Mouse (Mus musculus) limb, embryonic 10.5 days (tissue): ENCODE measurements around the gene Ifi203. TPM values are rescaled to one million over a fixed set of nuclear protein-coding genes. Genes with fewer than 3 reads are reported as not detected.
"Not testable (repeated sequence)": the region's sequence is repeated elsewhere in the genome, so short reads cannot be mapped to it uniquely, and the experiment has no call there.

ENCODE experiments used
- DNase-seq: peaks from one replicate; pipeline ENCODE4 v3.0.0-alpha.2; 2017; ENCODE audit warnings: low spot score
- H3K27ac ChIP-seq: fragments of 300-500 bp; sonication (generic); 2 replicates; pipeline ENCODE4 v1.5.1; 2016; ENCODE audit warnings: mild to moderate bottlenecking
- H3K27me3 ChIP-seq: fragments of 300-500 bp; sonication (generic); 2 replicates; pipeline ENCODE4 v1.6.1; 2016; ENCODE audit warnings: low read depth, mild to moderate bottlenecking; ENCODE audit not compliant: poor library complexity, severe bottlenecking
- H3K36me3 ChIP-seq: fragments of 300-500 bp; sonication (generic); 2 replicates; pipeline ENCODE4 v1.6.1; 2016; ENCODE audit warnings: mild to moderate bottlenecking, moderate library complexity
- H3K4me1 ChIP-seq: fragments of 300-500 bp; sonication (generic); 2 replicates; pipeline ENCODE4 v1.6.1; 2016
- H3K4me3 ChIP-seq: fragments of 300-500 bp; sonication (generic); 2 replicates; pipeline ENCODE4 v1.5.1; 2016; ENCODE audit warnings: mild to moderate bottlenecking, moderate library complexity
- H3K9me3 ChIP-seq: fragments of 300-500 bp; sonication (generic); replicated peaks from 2 replicates; pipeline ENCODE4 v1.6.1; 2016; ENCODE audit warnings: mild to moderate bottlenecking
- WGBS: fragments of 180-500 bp; shearing (Covaris S2); methylation state at CpG from one replicate; pipeline ENCODE4 v1.1.7; 2016; 5-methylcytosine and 5-hydroxymethylcytosine counted together
- polyA plus RNA-seq: library from polyadenylated mRNA; unstranded; fragments of >200 nt; fragmentation: Nextera tagmentation; extraction: Ambion mirVana; gene quantifications from 2 replicates; pipeline ENCODE4 v1.2.1, GENCODE M21; 2016

The Ifi203 gene
- polyA plus RNA-seq, 1 experiment from 2014 or later, result not detected

DNA sequence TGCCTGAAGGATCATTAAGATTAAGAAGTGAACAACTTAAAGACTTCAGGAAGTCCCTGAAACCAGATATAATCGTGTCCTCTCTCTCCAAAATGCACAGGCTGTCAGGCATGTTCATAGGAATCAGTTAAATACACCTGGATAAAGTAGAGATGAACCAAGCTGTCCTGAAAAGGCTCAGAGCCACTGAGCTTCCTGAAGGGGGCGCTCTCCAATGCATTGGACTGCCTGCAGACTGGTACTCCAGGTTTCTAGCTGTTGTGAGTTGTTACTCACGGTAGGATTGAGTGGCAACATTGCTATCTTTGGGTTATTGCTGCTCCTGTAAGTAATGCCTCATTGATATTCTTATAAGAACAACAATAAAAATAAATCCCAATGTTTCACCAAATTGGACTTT, 23.2 kb downstream of the Ifi203 start:
- not testable (repeated sequence) for H3K4me3 ChIP-seq, H3K4me1 ChIP-seq, DNase-seq, H3K9me3 ChIP-seq, H3K36me3 ChIP-seq, H3K27me3 ChIP-seq, H3K27ac ChIP-seq
- 55% methylated on average over 3 of the region's 3 CpGs for WGBS

DNA sequence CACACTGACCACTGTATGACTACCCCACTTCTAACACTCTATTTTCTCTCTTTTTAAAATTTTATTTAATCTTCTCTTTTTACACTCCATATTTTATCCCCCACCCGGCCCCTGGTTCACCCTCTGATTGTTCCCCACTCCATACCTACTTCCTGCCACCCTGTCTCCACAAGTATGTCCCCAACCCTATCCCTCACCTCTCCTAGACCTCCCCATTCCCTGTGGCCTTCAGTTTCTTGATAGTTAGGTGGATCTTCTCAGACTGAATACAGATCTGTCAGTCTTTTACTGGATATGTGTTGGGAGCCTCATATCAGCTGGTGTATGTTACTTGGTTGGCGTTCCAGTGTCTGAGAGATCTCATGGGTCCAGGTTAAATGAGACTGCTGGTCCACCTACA, 27.9 kb downstream of the Ifi203 start:
- no peak overlapping the region for H3K4me3 ChIP-seq
- no peaks in the 10 kb centered on the region for H3K27me3 ChIP-seq
- 83% methylated on average over 2 of the region's 2 CpGs for WGBS
- no peak overlapping the region for H3K27ac ChIP-seq
- no peak for DNase-seq
- no peaks in the 10 kb centered on the region for H3K4me1 ChIP-seq
- no peaks in the 10 kb centered on the region for H3K36me3 ChIP-seq
- H3K9me3 ChIP-seq, result no peaks in the 10 kb centered on the region

DNA sequence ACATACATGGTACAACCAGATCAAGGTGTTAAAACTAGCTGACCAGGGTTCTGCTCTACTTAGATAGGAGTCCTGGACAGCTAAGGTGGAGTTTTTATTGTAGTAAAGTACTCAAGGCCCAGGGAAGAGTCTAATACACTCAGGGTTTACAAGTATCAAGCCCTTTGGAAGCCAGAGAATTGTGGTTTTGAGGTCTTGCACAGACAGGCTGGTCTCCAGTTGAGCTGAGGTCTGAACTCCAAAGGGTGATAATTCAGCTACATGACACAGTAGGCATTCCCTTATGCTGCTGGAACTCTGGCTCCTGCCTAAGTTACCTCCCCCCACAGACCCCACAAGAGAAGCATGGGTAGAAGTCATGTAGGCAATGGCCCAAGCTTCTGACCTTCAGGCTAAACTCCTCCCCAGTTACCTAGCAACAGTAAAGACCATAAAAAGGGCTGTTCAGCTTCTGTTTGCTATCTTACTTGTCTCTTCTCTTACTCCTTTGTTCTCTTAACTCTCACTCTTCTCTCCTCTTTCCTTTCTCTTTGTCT, 29.1 kb downstream of the Ifi203 start:
- H3K27me3 ChIP-seq, H3K36me3 ChIP-seq, H3K9me3 ChIP-seq, H3K27ac ChIP-seq, H3K4me1 ChIP-seq, DNase-seq, H3K4me3 ChIP-seq: not testable (repeated sequence)

- WGBS, result 87% methylated on average over 6 of the region's 6 CpGs
- not testable (repeated sequence) for DNase-seq, H3K9me3 ChIP-seq, H3K4me1 ChIP-seq, H3K27ac ChIP-seq, H3K36me3 ChIP-seq, H3K27me3 ChIP-seq, H3K4me3 ChIP-seq
These were observed 29.8 kb downstream of the Ifi203 start, which contains the start of gene Ifi211 for GRCm38 (mm10) chr1:173912548-173913255. TSS of gene Ifi211 (minus strand) at chr1:173913046.

DNA sequence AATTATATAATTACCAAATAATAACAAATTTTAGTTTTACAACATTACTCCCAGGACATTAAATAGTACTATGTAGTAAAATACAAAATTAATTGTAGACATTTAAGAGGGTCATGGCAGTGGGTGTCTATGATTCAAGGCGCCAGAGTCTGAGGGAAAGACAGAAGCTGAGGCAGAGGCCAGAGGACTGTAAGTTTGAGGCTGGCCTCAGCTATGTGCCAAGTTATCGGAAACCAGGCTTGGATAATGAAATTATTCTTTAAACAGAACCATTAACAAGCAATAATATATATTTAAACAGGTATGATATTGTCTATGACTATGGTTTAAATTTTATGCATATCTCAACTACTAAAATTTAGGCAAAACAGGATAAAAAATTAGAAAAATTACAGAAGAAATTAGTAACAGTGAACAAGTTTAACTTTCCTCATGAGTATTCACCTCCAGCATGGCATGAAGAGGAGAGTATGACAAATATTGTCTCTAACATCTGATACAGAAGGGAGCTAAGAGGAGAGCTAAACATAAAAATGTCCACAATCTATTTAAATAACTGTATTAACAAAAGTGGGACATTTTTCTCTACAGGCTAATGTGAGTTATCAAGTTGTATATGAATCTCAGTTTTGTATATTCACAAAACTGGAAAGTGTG, 30.5 kb downstream of the Ifi203 start:
- Histone ChIP-seq H3K27ac (no peak overlapping the region), H3K4me3 (no peak overlapping the region), H3K4me1 (no peaks in the 10 kb centered on the region), H3K27me3 (no peaks in the 10 kb centered on the region), H3K9me3 (no peaks in the 10 kb centered on the region), H3K36me3 (no peaks in the 10 kb centered on the region)
- no peak for DNase-seq
- WGBS, result 91% methylated on average over 2 of the region's 2 CpGs

DNA sequence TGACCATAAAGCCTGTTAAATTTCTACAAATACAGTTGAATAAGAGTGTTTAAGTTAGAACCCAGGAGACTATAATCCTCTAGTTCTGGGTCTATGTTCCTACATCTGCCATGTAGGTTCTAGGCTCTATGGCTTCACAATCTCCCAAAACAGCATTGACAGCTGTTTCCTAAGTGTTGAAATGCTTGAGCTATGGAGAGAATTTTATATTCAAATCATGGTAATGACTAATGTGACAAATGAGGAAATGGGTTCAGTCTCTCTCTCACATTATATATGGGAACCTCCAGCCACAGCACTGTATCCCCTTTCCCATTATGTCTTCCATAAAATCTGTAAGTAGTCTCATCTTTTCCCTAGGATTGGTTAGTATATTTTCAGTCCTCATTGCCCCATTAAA, 34.1 kb downstream of the Ifi203 start:
- not testable (repeated sequence) for DNase-seq, H3K27ac ChIP-seq, H3K4me3 ChIP-seq, H3K27me3 ChIP-seq, H3K36me3 ChIP-seq, H3K4me1 ChIP-seq, H3K9me3 ChIP-seq

DNA sequence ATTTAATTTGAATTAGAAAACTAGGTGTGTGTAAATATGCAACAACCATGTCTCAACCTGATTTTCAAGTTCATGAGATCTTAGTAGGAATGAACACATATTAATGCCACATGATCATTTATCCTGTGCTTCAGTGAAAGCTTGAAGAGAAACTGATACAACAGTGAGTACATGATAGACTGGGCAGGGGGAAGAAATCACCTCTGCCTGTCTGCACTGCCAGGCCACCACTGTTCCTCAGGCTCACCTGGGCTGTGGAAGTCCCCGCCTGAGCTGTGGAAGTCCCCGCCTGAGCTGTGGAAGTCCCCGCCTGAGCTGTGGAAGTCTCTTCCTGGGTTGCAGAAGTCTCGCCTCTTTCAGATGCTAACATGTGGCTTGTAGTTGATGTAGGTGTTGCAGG, 36.6 kb downstream of the Ifi203 start:
- DNase-seq, H3K4me1 ChIP-seq, H3K27me3 ChIP-seq, H3K27ac ChIP-seq, H3K4me3 ChIP-seq, H3K9me3 ChIP-seq, H3K36me3 ChIP-seq: not testable (repeated sequence)
- WGBS, result 85% methylated on average over 4 of the region's 4 CpGs

DNA sequence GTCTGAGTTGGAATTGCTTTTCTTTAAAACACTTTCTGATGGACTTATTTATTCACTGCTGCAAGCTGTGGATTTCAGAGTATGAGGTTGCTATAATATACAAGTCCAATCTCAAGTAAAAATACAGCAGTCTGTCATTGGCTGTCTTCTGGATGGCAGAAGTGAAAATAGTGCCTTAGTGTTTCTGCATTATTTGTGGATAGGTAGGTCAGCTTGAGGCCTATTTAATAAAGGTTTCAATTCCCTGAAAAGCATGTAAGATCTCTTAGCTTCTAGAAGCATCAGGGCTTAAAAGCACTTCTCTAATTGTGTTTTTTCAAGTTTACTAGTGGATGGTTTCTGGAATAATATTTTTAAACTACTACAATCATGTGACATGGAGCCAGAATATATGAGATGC, 52.7 kb downstream of the Ifi203 start:
- not testable (repeated sequence) for H3K27me3 ChIP-seq, H3K9me3 ChIP-seq, DNase-seq, H3K27ac ChIP-seq, H3K36me3 ChIP-seq, H3K4me3 ChIP-seq, H3K4me1 ChIP-seq

- not testable (repeated sequence) for H3K4me3 ChIP-seq, H3K9me3 ChIP-seq, H3K4me1 ChIP-seq, H3K27ac ChIP-seq, H3K36me3 ChIP-seq, DNase-seq, H3K27me3 ChIP-seq
- 100% methylated on average over 1 of the region's 2 CpGs for WGBS
These were observed 55.3 kb downstream of the Ifi203 start for GRCm38 (mm10) chr1:173887026-173887787.

GRCm38 (mm10) chr1:173880004-173880666, 62.3 kb downstream of the Ifi203 start:
- not testable (repeated sequence) for H3K36me3 ChIP-seq, H3K27ac ChIP-seq, H3K27me3 ChIP-seq, H3K9me3 ChIP-seq, H3K4me1 ChIP-seq, H3K4me3 ChIP-seq, DNase-seq
- WGBS, result 84% methylated on average over 3 of the region's 3 CpGs

DNA sequence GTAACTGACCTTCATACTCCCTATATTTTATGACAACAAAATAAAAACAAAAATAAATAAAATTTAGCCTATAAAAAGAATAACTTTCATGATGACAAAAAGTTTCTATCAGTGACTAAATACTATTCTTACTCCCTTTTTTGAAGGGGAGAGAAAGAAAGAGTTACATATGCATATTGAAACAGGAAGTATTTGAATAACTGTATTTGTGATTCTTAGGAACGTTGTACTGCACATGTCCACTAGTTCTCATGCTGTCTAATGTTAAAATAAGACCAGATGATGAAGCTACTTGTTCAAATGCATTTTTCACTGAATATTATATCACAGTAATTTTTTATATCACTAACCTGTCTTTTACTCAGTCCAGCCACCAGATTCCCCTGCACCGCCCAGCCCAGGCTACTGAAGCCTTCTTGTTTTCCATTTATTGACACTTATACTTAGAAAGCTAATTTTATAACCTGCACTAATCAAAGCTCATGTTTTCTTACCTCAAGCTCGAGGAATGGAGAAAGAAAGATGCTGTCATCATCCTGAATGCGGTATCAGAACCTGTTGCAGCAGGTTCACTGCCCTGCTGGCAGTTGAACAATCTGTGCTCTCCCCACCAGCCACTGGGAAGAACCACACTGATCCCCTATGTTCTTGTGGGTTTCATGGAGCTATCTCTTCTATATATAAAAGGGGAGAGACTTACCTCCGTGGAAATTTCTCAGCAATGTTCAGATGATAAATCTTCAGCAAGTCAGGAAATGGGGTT, 63.1 kb downstream of the Ifi203 start:
- not testable (repeated sequence) for H3K27me3 ChIP-seq, DNase-seq, H3K9me3 ChIP-seq, H3K36me3 ChIP-seq, H3K4me1 ChIP-seq, H3K27ac ChIP-seq, H3K4me3 ChIP-seq
- 85% methylated on average over 5 of the region's 5 CpGs for WGBS

DNA sequence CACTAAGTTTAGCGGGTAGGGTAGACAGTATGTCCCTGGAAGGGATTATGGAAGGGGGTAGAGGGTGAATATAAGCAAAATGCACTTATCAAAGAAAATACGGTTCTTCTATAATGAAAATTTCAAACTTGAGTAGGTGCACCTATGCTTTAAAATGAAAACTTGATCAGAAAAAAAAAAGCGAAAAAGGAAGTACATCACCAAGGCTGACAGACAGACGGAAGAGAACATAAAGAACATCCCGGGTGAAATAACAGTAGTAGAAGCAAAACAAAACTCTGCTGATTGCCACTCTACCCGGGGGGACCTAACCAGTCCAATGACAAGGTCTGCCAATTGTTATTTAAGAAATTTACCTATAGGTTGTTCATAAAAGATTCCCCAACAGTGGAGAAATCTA, 64.2 kb downstream of the Ifi203 start:
- 91% methylated on average over 6 of the region's 6 CpGs for WGBS

More for the DNA sequence above, 64.2 kb downstream of the Ifi203 start:
- H3K4me3 ChIP-seq, H3K27ac ChIP-seq, H3K36me3 ChIP-seq, H3K27me3 ChIP-seq, H3K4me1 ChIP-seq, DNase-seq, H3K9me3 ChIP-seq: not testable (repeated sequence)
